Mouse (Mus musculus) lung, postnatal 0 days (tissue): Measurements from ENCODE around the gene Cgref1.

Experiments
- CTCF ChIP-seq: IDR thresholded peaks from 2 replicates; pipeline ENCODE4 v1.5.1; 2016; ENCODE audit warnings: antibody characterized with exemption, mild to moderate bottlenecking
- EP300 ChIP-seq: IDR thresholded peaks from 2 replicates; pipeline ENCODE4 v1.6.1; 2016; ENCODE audit warnings: antibody characterized with exemption, mild to moderate bottlenecking, control low read depth

GRCm38 (mm10) chr5:30931378-30931777, 14.0 kb downstream of the Cgref1 start:
- no peak for TF ChIP-seq EP300
- TF ChIP-seq CTCF, result no peak
